Mouse (Mus musculus) embryonic facial prominence, embryonic 15.5 days (tissue): ENCODE results near the gene Fam187b. TPM values are rescaled to one million over a fixed set of nuclear protein-coding genes. Genes with fewer than 3 reads are reported as not detected.
A peak's percentile ranks its signal among the peaks of the same experiment; 100 is the strongest.

ENCODE experiments used
- ATAC-seq: fragments of 200-750 bp; cut with Nextera tagmentation; 2 replicates; pipeline ENCODE4 v1.8.0; 2017; ENCODE audit warnings: low read depth, moderate TSS enrichment; ENCODE audit not compliant: insufficient number of reproducible peaks, low FRiP score, low TSS enrichment
- H3K27ac ChIP-seq: fragments of 300-500 bp; sonication (generic); replicated peaks from 2 replicates; pipeline ENCODE4 v1.5.1; 2015; ENCODE audit warnings: mild to moderate bottlenecking, inconsistent platforms
- H3K27me3 ChIP-seq: fragments of 300-500 bp; sonication (generic); 2 replicates; pipeline ENCODE4 v1.6.1; 2015; ENCODE audit warnings: inconsistent platforms
- H3K36me3 ChIP-seq: fragments of 300-500 bp; sonication (generic); 2 replicates; pipeline ENCODE4 v1.6.1; 2015; ENCODE audit warnings: mild to moderate bottlenecking, inconsistent platforms
- H3K4me1 ChIP-seq: fragments of 300-500 bp; sonication (generic); 2 replicates; pipeline ENCODE4 v1.6.1; 2015; ENCODE audit warnings: inconsistent platforms
- H3K4me2 ChIP-seq: fragments of 300-500 bp; sonication (generic); replicated peaks from 2 replicates; pipeline ENCODE4 v1.6.1; 2015; ENCODE audit warnings: mild to moderate bottlenecking, inconsistent platforms
- H3K4me3 ChIP-seq: fragments of 300-500 bp; sonication (generic); replicated peaks from 2 replicates; pipeline ENCODE4 v1.5.1; 2015; ENCODE audit warnings: mild to moderate bottlenecking, inconsistent platforms
- H3K9ac ChIP-seq: fragments of 300-500 bp; sonication (generic); 2 replicates; pipeline ENCODE4 v1.6.1; 2015; ENCODE audit warnings: inconsistent platforms
- H3K9me3 ChIP-seq: fragments of 300-500 bp; sonication (generic); replicated peaks from 2 replicates; pipeline ENCODE4 v1.6.1; 2016; ENCODE audit warnings: inconsistent platforms
- WGBS: fragments of 180-500 bp; shearing (Covaris S2); methylation state at CpG from one replicate; pipeline ENCODE4 v1.1.7; 2015; 5-methylcytosine and 5-hydroxymethylcytosine counted together
- polyA plus RNA-seq: library from polyadenylated mRNA; unstranded; fragments of >200 nt; fragmentation: Nextera tagmentation; extraction: Ambion mirVana; gene quantifications from 2 replicates; pipeline ENCODE4 v1.2.1, GENCODE M21; 2015

Fam187b gene
- polyA plus RNA-seq, 1 experiment from 2014 or later = 4.8 TPM

DNA sequence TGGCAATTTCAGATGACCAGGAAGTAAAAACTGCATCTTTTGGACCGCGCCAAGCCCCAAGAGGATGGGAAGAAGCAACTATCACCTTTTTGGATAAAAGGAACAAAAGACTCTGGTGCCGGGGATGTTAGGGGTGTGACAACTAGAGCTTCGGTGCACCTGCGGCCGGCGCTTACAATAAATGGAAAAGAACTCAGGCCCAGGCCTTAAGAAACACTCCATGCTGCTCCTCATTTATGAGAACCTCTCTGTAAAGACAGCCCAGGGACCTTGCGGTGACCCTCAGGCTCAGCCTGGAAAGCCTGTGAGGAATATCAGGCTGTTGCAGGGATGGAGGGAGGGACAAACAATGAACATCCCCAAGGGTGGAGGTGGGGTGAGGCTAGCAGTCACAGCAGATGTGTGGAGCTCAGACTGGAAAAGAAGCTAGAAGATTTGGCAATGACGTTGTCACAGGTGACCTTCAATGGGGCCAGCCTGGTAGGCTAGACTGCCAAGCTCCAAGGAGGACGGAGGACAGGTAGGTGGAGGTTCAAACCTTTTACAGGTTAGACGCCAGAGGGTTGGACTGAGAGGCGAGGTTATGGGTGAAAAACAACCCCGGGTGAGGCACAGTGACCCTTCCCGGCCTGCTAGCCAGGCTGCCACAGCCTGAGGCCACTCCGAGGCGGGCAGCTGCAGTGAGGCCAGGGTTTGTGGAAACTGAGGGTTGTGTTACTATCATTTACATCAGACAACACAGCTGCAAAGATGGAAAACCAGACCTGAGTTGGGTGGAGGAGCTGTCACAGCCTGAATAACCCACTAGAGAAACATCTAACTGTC, 20.9 kb upstream of the Fam187b start:
- no peak for ATAC-seq
- no peak overlapping the region for H3K27ac ChIP-seq
- WGBS = 90% methylated on average over 16 of the region's 16 CpGs

GRCm38 (mm10) chr7:30953459-30953858, 20.1 kb upstream of the Fam187b start:
- Histone ChIP-seq H3K4me3 (no peak overlapping the region), H3K36me3 (peaks cover 60% of the 10 kb centered on the region), H3K27me3 (no peaks in the 10 kb centered on the region), H3K9ac (no peak overlapping the region), H3K4me1 (peaks cover 20% of the 10 kb centered on the region), H3K9me3 (no peaks in the 10 kb centered on the region), H3K4me2 (no peak overlapping the region), H3K27ac (no peak overlapping the region)
- 72% methylated on average over 6 of the region's 6 CpGs for WGBS
- no peak for ATAC-seq

More for the DNA sequence above, 20.9 kb upstream of the Fam187b start:
- Histone ChIP-seq H3K9ac (no peak overlapping the region), H3K27me3 (no peaks in the 10 kb centered on the region), H3K4me2 (no peak overlapping the region), H3K4me1 (peaks cover 12% of the 10 kb centered on the region), H3K9me3 (no peaks in the 10 kb centered on the region), H3K4me3 (no peak overlapping the region), H3K36me3 (peaks cover 58% of the 10 kb centered on the region)

GRCm38 (mm10) chr7:30954036-30954435, 19.6 kb upstream of the Fam187b start:
- Histone ChIP-seq H3K4me2 (no peak overlapping the region), H3K27ac (no peak overlapping the region), H3K27me3 (no peaks in the 10 kb centered on the region), H3K36me3 (peaks cover 64% of the 10 kb centered on the region), H3K4me3 (no peak overlapping the region), H3K9ac (no peak overlapping the region), H3K9me3 (no peaks in the 10 kb centered on the region), H3K4me1 (peaks cover 26% of the 10 kb centered on the region)
- 83% methylated on average over 3 of the region's 3 CpGs for whole genome bisulfite sequencing
- ATAC-seq = no peak

- Histone ChIP-seq H3K9ac (no peak overlapping the region), H3K4me3 (peak overlapping the region; percentile 89), H3K27me3 (no peaks in the 10 kb centered on the region), H3K4me1 (peaks cover 26% of the 10 kb centered on the region), H3K9me3 (no peaks in the 10 kb centered on the region), H3K4me2 (peak overlapping the region; percentile 83), H3K27ac (peak overlapping the region; percentile 99; the same call in 1 of the 2 replicates), H3K36me3 (peaks cover 59% of the 10 kb centered on the region)
- ATAC-seq = no peak
- 85% methylated on average over 12 of the region's 12 CpGs for WGBS
These were observed 18.5 kb upstream of the Fam187b start for GRCm38 (mm10) chr7:30954971-30955520.

DNA sequence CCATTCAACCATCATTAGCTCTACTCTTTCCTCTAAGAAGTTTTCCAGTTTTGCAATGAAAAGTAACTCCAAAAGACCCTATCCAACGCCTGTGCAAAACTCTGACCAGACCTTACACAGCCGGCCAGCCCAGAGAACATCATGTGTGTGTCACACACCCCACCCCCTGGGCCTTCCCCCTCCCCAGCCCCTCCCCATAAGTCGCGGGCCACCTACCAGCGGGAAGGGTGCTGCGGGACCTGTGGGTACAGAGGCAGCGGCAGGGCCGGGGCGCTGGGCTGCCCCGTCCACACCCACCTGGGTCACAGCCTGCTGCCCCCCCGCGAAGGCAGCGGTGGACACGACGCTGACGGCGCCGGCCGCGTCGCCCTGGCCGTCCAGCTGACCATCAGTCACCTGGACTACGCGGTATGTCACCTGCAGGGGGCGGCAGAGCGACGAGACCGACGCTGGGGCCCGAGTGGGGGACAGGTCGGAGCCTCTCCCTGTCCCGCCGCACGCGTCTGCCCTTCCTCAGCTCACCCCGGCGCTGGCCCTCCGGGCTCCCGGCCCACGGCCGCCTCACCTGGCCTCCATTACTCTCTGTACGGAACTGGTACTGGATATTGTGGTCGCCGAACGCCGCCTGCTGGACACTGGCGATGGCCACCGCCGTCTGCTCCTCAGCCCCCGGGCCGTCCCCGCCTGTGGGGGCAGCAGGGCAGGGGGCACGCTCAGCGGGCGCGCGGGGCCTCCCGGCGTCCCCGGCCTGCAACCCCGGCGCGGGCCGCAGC, 17.8 kb upstream of the Fam187b start:
- peaks cover 26% of the 10 kb centered on the region for H3K4me1 ChIP-seq
- peak overlapping the region; percentile 83 for H3K4me2 ChIP-seq
- under 1% methylated on average over 64 of the region's 64 CpGs for WGBS
- peak overlapping the region; percentile 99 for H3K9ac ChIP-seq
- peak overlapping the region; percentile 99 for H3K27ac ChIP-seq
- ATAC-seq = peak; percentile 69
- no peaks in the 10 kb centered on the region for H3K27me3 ChIP-seq
- H3K36me3 ChIP-seq = peaks cover 52% of the 10 kb centered on the region
- no peaks in the 10 kb centered on the region for H3K9me3 ChIP-seq
- H3K4me3 ChIP-seq = peak overlapping the region; percentile 89

DNA sequence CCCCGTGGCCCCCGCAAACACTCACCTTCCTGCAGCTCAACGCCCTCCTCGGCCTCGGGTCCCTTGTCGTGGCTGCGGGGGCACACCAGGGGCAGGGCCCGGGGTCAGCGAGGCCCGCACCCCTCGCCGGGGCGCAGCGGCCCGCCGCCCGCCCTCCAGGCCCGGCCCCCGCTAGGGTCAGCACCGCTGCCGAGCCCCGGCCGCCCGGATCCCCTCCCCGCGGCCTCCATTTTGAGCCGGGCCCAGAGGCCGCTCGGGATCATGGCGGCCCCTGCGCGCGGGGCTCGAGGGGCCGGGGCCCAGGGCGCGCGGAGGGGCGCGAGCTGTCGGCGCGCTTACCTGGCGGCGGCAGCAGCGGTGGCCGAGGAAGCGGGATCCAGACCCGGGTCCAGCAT, 17.2 kb upstream of the Fam187b start:
- Histone ChIP-seq H3K9ac (peak overlapping the region; percentile 99), H3K9me3 (no peaks in the 10 kb centered on the region), H3K36me3 (peaks cover 46% of the 10 kb centered on the region), H3K27ac (peak overlapping the region; percentile 99), H3K27me3 (no peaks in the 10 kb centered on the region), H3K4me1 (peaks cover 26% of the 10 kb centered on the region), H3K4me3 (peak overlapping the region; percentile 89), H3K4me2 (peak overlapping the region; percentile 83)
- WGBS = 0% methylated on average over 28 of the region's 49 CpGs
- peak; percentile 32; the same call in 1 of the 2 replicates for ATAC-seq

DNA sequence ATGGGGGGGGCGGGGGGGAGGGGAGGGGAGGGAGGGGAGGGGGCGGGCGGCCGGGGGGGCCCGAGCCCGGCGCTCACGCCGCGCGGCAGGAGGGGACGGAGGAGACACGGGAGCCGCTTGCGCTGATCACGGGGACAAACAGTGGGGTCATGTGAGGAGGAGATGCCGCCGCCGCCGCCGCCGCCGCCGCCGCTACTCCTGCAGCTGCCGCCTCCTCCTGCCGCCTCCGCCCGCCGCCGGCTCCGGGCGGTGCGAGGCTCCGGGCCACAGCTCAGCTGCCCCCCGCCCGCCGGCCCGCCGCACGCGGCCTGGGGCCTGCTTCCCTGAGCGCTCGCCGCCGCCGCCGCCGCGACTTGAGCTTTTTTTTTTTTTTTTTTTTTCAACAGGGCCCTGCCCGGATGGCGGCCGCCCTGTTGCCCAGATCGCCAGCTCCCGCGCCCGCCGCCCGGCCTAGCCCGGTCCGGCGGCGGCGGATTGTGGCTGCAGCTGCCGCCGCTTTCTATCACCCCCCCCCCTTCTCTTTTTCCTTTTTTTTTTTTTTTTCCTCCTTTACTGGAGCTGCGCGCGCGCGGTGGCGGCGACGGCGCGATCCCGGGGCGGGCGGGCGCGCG, 16.7 kb upstream of the Fam187b start, which contains the start of gene Usf2:
Gene Usf2 (minus strand): TSS at position 48 of the 611 bp plus-strand sequence.
- Histone ChIP-seq H3K27ac (peak within 1 kb of the TSS; percentile 99), H3K36me3 (peaks cover 44% of the 10 kb centered on the region)
- peak; percentile 61 for ATAC-seq

GRCm38 (mm10) chr7:30957367-30957783, 16.2 kb upstream of the Fam187b start:
- Histone ChIP-seq H3K36me3 (peaks cover 39% of the 10 kb centered on the region), H3K9me3 (no peaks in the 10 kb centered on the region), H3K27me3 (no peaks in the 10 kb centered on the region), H3K4me3 (peak overlapping the region; percentile 89), H3K4me2 (peak overlapping the region; percentile 70), H3K4me1 (peaks cover 26% of the 10 kb centered on the region), H3K9ac (peak overlapping the region; percentile 99), H3K27ac (peak overlapping the region; percentile 99)
- peak; percentile 75 for ATAC-seq
- WGBS = under 1% methylated on average over 43 of the region's 43 CpGs

More for the DNA sequence above, 16.7 kb upstream of the Fam187b start, which contains the start of gene Usf2:
- H3K4me2 ChIP-seq = peak within 1 kb of the TSS; percentile 83
- H3K9ac ChIP-seq = peak within 1 kb of the TSS; percentile 99
- H3K27me3 ChIP-seq = no peaks in the 10 kb centered on the region
- no peaks in the 10 kb centered on the region for H3K9me3 ChIP-seq
- WGBS = under 1% methylated on average over 29 of the region's 82 CpGs
- peaks cover 26% of the 10 kb centered on the region for H3K4me1 ChIP-seq
- peak within 1 kb of the TSS; percentile 89 for H3K4me3 ChIP-seq

DNA sequence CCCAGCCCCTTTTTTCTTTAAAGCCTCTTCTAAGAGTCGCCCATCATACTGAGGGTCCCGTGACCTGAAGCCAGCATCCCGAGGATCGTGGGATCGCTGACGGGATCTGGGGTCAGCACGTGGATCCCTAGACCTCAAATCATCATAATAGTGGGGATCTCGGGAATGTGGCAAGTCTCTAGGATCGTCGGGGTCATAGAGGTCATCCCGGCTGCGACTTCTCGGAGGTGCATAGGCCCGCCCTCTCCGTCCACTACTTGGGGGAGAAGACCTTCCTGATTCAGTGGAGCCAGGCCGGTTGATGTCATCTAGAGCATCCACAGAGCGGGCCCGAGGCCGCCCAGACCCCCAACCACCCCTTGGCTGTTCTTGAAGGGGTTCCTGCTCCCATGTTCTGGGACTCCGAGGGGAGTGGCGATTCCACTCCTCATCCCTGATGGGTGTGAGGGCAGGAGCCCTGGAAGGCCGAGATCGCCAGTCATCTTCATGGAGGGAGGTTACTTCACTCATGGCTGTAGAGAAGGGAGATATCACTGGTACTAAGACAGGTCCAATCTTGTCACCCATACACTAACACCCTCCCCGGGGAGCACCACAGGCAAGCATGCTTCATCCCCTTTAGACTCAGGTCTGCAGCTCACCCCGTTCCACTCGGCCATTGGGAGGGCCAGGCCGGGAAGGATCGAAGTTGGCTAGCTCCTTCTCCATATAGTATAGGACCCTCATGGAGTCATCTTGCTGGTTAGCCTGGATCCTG, 15.3 kb upstream of the Fam187b start:
- Histone ChIP-seq H3K27ac (peak overlapping the region; percentile 99), H3K4me1 (peaks cover 26% of the 10 kb centered on the region), H3K27me3 (no peaks in the 10 kb centered on the region), H3K9ac (peak overlapping the region; percentile 99), H3K36me3 (peaks cover 30% of the 10 kb centered on the region), H3K4me3 (peak overlapping the region; percentile 89), H3K4me2 (peak overlapping the region; percentile 70), H3K9me3 (no peaks in the 10 kb centered on the region)
- WGBS = 73% methylated on average over 28 of the region's 28 CpGs
- ATAC-seq = no peak

- Histone ChIP-seq H3K36me3 (peaks cover 23% of the 10 kb centered on the region), H3K9me3 (no peaks in the 10 kb centered on the region), H3K27ac (no peak overlapping the region), H3K4me3 (no peak overlapping the region), H3K4me1 (peaks cover 26% of the 10 kb centered on the region), H3K27me3 (no peaks in the 10 kb centered on the region), H3K9ac (no peak overlapping the region), H3K4me2 (no peak overlapping the region; the same call in 1 of the 2 replicates)
- WGBS = 94% methylated on average over 9 of the region's 9 CpGs
- ATAC-seq = no peak
These were observed 14.6 kb upstream of the Fam187b start for GRCm38 (mm10) chr7:30958866-30959487.
